ENCODE assay signal across 9 mouse cellular contexts in the genomic region with DNA sequence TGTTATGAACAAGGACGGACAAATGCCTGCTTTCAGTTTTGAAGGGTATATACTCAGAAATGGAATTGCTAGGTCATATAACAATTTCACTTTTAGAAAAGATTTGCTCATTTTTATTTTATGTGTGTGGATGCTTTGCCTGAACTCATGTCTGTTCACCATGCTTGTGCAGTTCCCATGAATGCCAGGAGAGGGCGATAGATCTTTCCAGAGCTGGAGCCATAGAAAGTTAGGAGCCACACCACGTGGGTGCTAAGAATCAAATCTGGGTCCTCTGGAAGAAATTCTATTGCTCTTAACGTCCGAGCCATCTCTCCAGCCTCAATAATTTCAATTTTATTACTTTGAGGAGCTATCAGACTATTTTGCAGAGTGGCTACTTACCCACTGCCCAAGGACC. TPM values are rescaled to one million over a fixed set of nuclear protein-coding genes. Genes with fewer than 3 reads are reported as not detected.
DNase-seq lines count a peak whose midpoint lies in the region; ATAC-seq and TF ChIP-seq lines count a peak whose summit lies in the region.
"Had no signal": no experiment of that assay in that cellular context is flagged by ENCODE, and none has a peak within 500 bp of the region (broad histone marks: within the 10 kb centered on the region; RNA-seq: fewer than 3 reads in every experiment).

No protein-coding gene starts in this region.

- TF ChIP-seq POLR2A in lung, adult 2 months (IDR thresholded peaks at IDR 0.05; ENCODE audit: borderline replicate concordance, extremely low read depth, low read depth, low read length): no peak
- TF ChIP-seq POLR2A in bone marrow macrophage, adult 2 months (IDR thresholded peaks at IDR 0.05; ENCODE audit: borderline replicate concordance, low read depth, low read length): no peak

- WGBS in lung, adult 2 months: 63% methylated on average over 5 of the region's 5 CpGs
- WGBS in forebrain, embryonic 16.5 days: 72% methylated on average over 5 of the region's 5 CpGs

- no peaks in the 10 kb centered on the region for H3K9me3 ChIP-seq in forebrain, embryonic 16.5 days (ENCODE audit: control insufficient read depth, low read length)

- H3K27ac ChIP-seq in bone marrow macrophage, adult 2 months (ENCODE audit: insufficient read depth, low read depth, low read length): no peak overlapping the region
- no peak overlapping the region for H3K27ac ChIP-seq in forebrain, embryonic 16.5 days (ENCODE audit: low read length)

- H3K9ac ChIP-seq in forebrain, embryonic 16.5 days (replicated peaks; ENCODE audit: low read depth, low read length): no peak overlapping the region

- H3K27me3 ChIP-seq in forebrain, embryonic 16.5 days (replicated peaks; ENCODE audit: control insufficient read depth, insufficient read depth, low read length): no peaks in the 10 kb centered on the region

- 0 out of 2 replicates have a peak, but pooled peaks have one; percentile 10 for TF ChIP-seq CTCF in lung, adult 2 months (IDR thresholded peaks at IDR 0.05; ENCODE audit: insufficient read depth, low read length)
- peak; percentile 24; the same call in 1 of the 2 replicates for TF ChIP-seq CTCF in bone marrow macrophage, adult 2 months (IDR thresholded peaks at IDR 0.05; ENCODE audit: low read depth, low read length)

- no peak overlapping the region for H3K4me3 ChIP-seq in lung, adult 2 months (replicated peaks; ENCODE audit: extremely low read depth, low read depth, low read length)
- no peak overlapping the region for H3K4me3 ChIP-seq in bone marrow macrophage, adult 2 months (ENCODE audit: insufficient read depth, low read length)
- no peak overlapping the region for H3K4me3 ChIP-seq in forebrain, embryonic 16.5 days (replicated peaks; ENCODE audit: low read length)

- no peak for ATAC-seq in forebrain, embryonic 16.5 days
- ATAC-seq: inflammation-experienced regulatory T-cells, adult 6 months had no signal

- no peak overlapping the region for H3K4me2 ChIP-seq in forebrain, embryonic 16.5 days (ENCODE audit: low read length)

- peak; percentile 31 for DNase-seq in embryo, embryonic 10 days (ENCODE audit: low spot score)
- no peak for DNase-seq in embryo, embryonic 9.5 days (ENCODE audit: extremely low spot score)
- DNase-seq in lung, adult 2 months: no peak
- DNase-seq in lung, adult 18-20 months: no peak
- DNase-seq in testis, postnatal 14 days (ENCODE audit: low spot score): peak; percentile 30
- no peak for DNase-seq in urinary bladder, adult 2 months (ENCODE audit: low spot score)

- no peaks in the 10 kb centered on the region for H3K36me3 ChIP-seq in forebrain, embryonic 16.5 days (ENCODE audit: control insufficient read depth, insufficient read depth)

- H3K4me1 ChIP-seq in lung, adult 2 months (ENCODE audit: control insufficient read depth, insufficient read depth, low read length): no peaks in the 10 kb centered on the region; the same call in 1 of the 2 replicates
- no peaks in the 10 kb centered on the region for H3K4me1 ChIP-seq in bone marrow macrophage, adult 2 months (ENCODE audit: control insufficient read depth, insufficient read depth, low read length)
- 0 out of 2 replicates have a peak, but pooled peaks cover 2% of the 10 kb centered on the region for H3K4me1 ChIP-seq in forebrain, embryonic 16.5 days (replicated peaks; ENCODE audit: control insufficient read depth, insufficient read depth, low read length)

RNA-seq across cellular contexts. Expression of a gene that starts 17.3 kb away (rescaled TPM):
- polyA plus RNA-seq in lung, adult 2 months (2012; rRNA removed): 23.2 and 24.3 TPM in 2 replicates
- polyA plus RNA-seq in bone marrow macrophage, adult 2 months (2012; ENCODE audit: insufficient read depth, insufficient read length, missing spikeins): 40.0 and 40.2 TPM in 2 replicates
- 6.9 TPM in 2 replicates for polyA plus RNA-seq in forebrain, embryonic 16.5 days (2015; fragmentation: Nextera tagmentation; extraction: Ambion mirVana)
- polyA plus RNA-seq in urinary bladder, adult 2 months (2012; rRNA removed): 15.7 and 18.1 TPM in 2 replicates

RNA-seq across cellular contexts. Expression of a gene that starts 38.3 kb away (rescaled TPM):
- 0.07 TPM in 1 of 2 replicates, not detected in the other for polyA plus RNA-seq in lung, adult 2 months (2012; rRNA removed)
- not detected in 2 replicates for polyA plus RNA-seq in bone marrow macrophage, adult 2 months (2012; ENCODE audit: insufficient read depth, insufficient read length, missing spikeins)
- 51.6 and 56.0 TPM in 2 replicates for polyA plus RNA-seq in forebrain, embryonic 16.5 days (2015; fragmentation: Nextera tagmentation; extraction: Ambion mirVana)
- 0.60 and 0.83 TPM in 2 replicates for polyA plus RNA-seq in urinary bladder, adult 2 months (2012; rRNA removed)
- polyA plus RNA-seq: inflammation-experienced regulatory T-cells, adult 6 months had no signal

Comparison
In these comparisons a context has a peak if more than half of its experiments do, and no peak if none do; other contexts are left out.
1. DNase-seq: peak in embryo, embryonic 10 days (single experiment) and testis, postnatal 14 days (single experiment); none in embryo, embryonic 9.5 days (single experiment), lung, adult 2 months (single experiment), lung, adult 18-20 months (0 of 2) and urinary bladder, adult 2 months (single experiment).
2. RNA of a gene that starts 38.3 kb away (polyA plus RNA-seq): 51.6 to 56.0 TPM in forebrain, embryonic 16.5 days; 0.60 to 0.83 TPM in urinary bladder, adult 2 months, 0.07 TPM in lung, adult 2 months and not detected in bone marrow macrophage, adult 2 months; every median in the first group is over 10 times any median in the second.